Mouse (Mus musculus): ENCODE measurements around the gene Zcchc14. TPM values are rescaled to one million over a fixed set of nuclear protein-coding genes. Genes with fewer than 3 reads are reported as not detected.

Zcchc14 gene
- polyA plus RNA-seq, 1 experiment from 2014 or later: 28.0 TPM

DNA sequence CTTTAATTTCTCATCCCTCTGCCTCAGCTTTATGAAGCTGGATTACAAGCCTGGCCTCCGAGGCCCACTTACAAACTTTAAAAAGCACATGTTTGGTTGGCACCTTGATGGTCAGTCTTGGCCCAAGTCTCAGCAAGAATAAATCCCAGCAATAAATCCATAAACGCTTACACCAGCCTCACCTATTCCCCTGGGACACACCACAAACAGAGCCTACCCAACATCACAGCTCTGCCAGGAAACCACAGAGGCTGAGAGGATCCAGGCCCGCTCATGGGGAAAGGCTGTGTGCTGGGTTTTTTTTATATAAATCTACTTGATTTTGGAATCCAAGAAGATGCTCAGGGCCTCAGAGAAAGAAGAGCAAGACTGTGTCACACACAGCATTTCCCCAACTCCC is 77.0 kb downstream of the Zcchc14 start:
- Histone ChIP-seq H3K9ac (no peak overlapping the region), H3K4me1 (peaks cover 32% of the 10 kb centered on the region), H3K36me3 (replicated peaks) (no peaks in the 10 kb centered on the region), H3K27ac (no peak overlapping the region), H3K4me2 (no peak overlapping the region), H3K4me3 (no peak overlapping the region), H3K27me3 (replicated peaks) (no peaks in the 10 kb centered on the region), H3K9me3 (no peaks in the 10 kb centered on the region)
- no peak for ATAC-seq (replicated peaks)
- WGBS: 81% methylated on average over 3 of the region's 3 CpGs

GRCm38 (mm10) chr8:121573275-121573674 is 79.4 kb downstream of the Zcchc14 start:
- H3K9ac ChIP-seq: no peak overlapping the region
- H3K9me3 ChIP-seq: no peaks in the 10 kb centered on the region
- no peak overlapping the region for H3K27ac ChIP-seq
- no peaks in the 10 kb centered on the region for H3K27me3 ChIP-seq (replicated peaks)
- H3K4me3 ChIP-seq: no peak overlapping the region
- WGBS: 52% methylated on average over 3 of the region's 3 CpGs
- ATAC-seq (replicated peaks): no peak
- H3K4me2 ChIP-seq: no peak overlapping the region
- peaks cover 32% of the 10 kb centered on the region for H3K4me1 ChIP-seq
- no peaks in the 10 kb centered on the region for H3K36me3 ChIP-seq (replicated peaks)

DNA sequence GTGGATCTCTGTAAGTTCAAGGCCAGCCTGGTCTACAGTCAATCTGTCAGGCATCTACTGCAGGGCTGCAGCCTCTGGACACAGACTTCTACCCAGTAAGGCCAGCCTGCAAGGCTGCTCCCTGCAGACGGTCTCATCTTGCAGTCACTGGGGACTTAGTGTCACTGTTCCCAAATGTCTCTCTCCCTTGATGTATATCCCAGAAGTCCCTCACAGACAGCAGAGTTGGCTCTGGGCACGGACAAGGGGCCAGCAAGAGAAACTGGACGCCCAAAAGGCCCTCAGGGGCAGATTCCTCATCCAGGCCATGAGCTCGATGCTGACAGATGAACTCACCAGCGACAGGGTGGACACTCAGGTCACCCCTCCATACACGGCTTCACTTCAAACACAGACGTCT is 80.6 kb downstream of the Zcchc14 start:
- H3K4me2 ChIP-seq: no peak overlapping the region
- no peak overlapping the region for H3K4me3 ChIP-seq
- H3K36me3 ChIP-seq (replicated peaks): no peaks in the 10 kb centered on the region
- no peak overlapping the region for H3K9ac ChIP-seq
- H3K9me3 ChIP-seq: no peaks in the 10 kb centered on the region
- ATAC-seq (replicated peaks): no peak
- H3K4me1 ChIP-seq: peaks cover 26% of the 10 kb centered on the region
- no peak overlapping the region for H3K27ac ChIP-seq
- WGBS: 84% methylated on average over 7 of the region's 7 CpGs
- H3K27me3 ChIP-seq (replicated peaks): no peaks in the 10 kb centered on the region

- Histone ChIP-seq H3K4me1 (peaks cover 13% of the 10 kb centered on the region), H3K4me3 (no peak overlapping the region), H3K9me3 (no peaks in the 10 kb centered on the region), H3K27me3 (replicated peaks) (no peaks in the 10 kb centered on the region), H3K36me3 (replicated peaks) (no peaks in the 10 kb centered on the region), H3K9ac (no peak overlapping the region), H3K27ac (no peak overlapping the region), H3K4me2 (no peak overlapping the region)
- WGBS: 88% methylated on average over 17 of the region's 17 CpGs
- ATAC-seq (replicated peaks): no peak
These were observed 81.9 kb downstream of the Zcchc14 start for GRCm38 (mm10) chr8:121570801-121571200.

GRCm38 (mm10) chr8:121570335-121570734 is 82.4 kb downstream of the Zcchc14 start:
- no peaks in the 10 kb centered on the region for H3K27me3 ChIP-seq (replicated peaks)
- peaks cover 10% of the 10 kb centered on the region; the same call in 1 of the 2 replicates for H3K4me1 ChIP-seq
- no peak overlapping the region for H3K27ac ChIP-seq
- H3K9me3 ChIP-seq: no peaks in the 10 kb centered on the region
- ATAC-seq (replicated peaks): no peak
- H3K4me2 ChIP-seq: no peak overlapping the region
- WGBS: 86% methylated on average over 21 of the region's 21 CpGs
- H3K4me3 ChIP-seq: no peak overlapping the region
- H3K36me3 ChIP-seq (replicated peaks): no peaks in the 10 kb centered on the region
- H3K9ac ChIP-seq: no peak overlapping the region

- no peak overlapping the region for H3K4me3 ChIP-seq
- no peak overlapping the region for H3K4me2 ChIP-seq
- no peak overlapping the region for H3K27ac ChIP-seq
- no peaks in the 10 kb centered on the region for H3K27me3 ChIP-seq (replicated peaks)
- ATAC-seq (replicated peaks): no peak
- H3K9me3 ChIP-seq: no peaks in the 10 kb centered on the region
- peaks cover 2% of the 10 kb centered on the region; the same call in 1 of the 2 replicates for H3K4me1 ChIP-seq
- WGBS: 83% methylated on average over 6 of the region's 6 CpGs
- H3K36me3 ChIP-seq (replicated peaks): no peaks in the 10 kb centered on the region
- H3K9ac ChIP-seq: no peak overlapping the region
These were observed 84.4 kb downstream of the Zcchc14 start for GRCm38 (mm10) chr8:121568321-121568720.

- Histone ChIP-seq H3K4me1 (no peaks in the 10 kb centered on the region), H3K9ac (no peak overlapping the region), H3K27ac (no peak overlapping the region), H3K4me3 (no peak overlapping the region), H3K36me3 (replicated peaks) (peaks cover under 1% of the 10 kb centered on the region; the same call in 1 of the 2 replicates), H3K9me3 (no peaks in the 10 kb centered on the region), H3K27me3 (replicated peaks) (no peaks in the 10 kb centered on the region), H3K4me2 (no peak overlapping the region)
- no peak for ATAC-seq (replicated peaks)
- WGBS: 66% methylated on average over 6 of the region's 6 CpGs
These were observed 89.0 kb downstream of the Zcchc14 start for GRCm38 (mm10) chr8:121563701-121564100.

GRCm38 (mm10) chr8:121562941-121563351 is 89.8 kb downstream of the Zcchc14 start:
- peaks cover 4% of the 10 kb centered on the region; the same call in 1 of the 2 replicates for H3K36me3 ChIP-seq (replicated peaks)
- H3K27me3 ChIP-seq (replicated peaks): no peaks in the 10 kb centered on the region
- no peak overlapping the region for H3K4me2 ChIP-seq
- no peaks in the 10 kb centered on the region for H3K4me1 ChIP-seq
- no peaks in the 10 kb centered on the region for H3K9me3 ChIP-seq
- H3K9ac ChIP-seq: no peak overlapping the region
- ATAC-seq (replicated peaks): no peak
- 74% methylated on average over 9 of the region's 9 CpGs for WGBS
- H3K4me3 ChIP-seq: no peak overlapping the region
- H3K27ac ChIP-seq: no peak overlapping the region

- no peak overlapping the region for H3K4me3 ChIP-seq
- no peaks in the 10 kb centered on the region for H3K9me3 ChIP-seq
- H3K9ac ChIP-seq: no peak overlapping the region
- no peaks in the 10 kb centered on the region for H3K27me3 ChIP-seq (replicated peaks)
- no peak overlapping the region for H3K4me2 ChIP-seq
- ATAC-seq (replicated peaks): no peak
- H3K4me1 ChIP-seq: no peaks in the 10 kb centered on the region
- 86% methylated on average over 16 of the region's 16 CpGs for WGBS
- no peak overlapping the region for H3K27ac ChIP-seq
- peaks cover 7% of the 10 kb centered on the region; the same call in 1 of the 2 replicates for H3K36me3 ChIP-seq (replicated peaks)
These were observed 90.9 kb downstream of the Zcchc14 start for GRCm38 (mm10) chr8:121561636-121562345.

- Histone ChIP-seq H3K27ac (no peak overlapping the region), H3K9ac (no peak overlapping the region), H3K36me3 (replicated peaks) (peaks cover 7% of the 10 kb centered on the region; the same call in 1 of the 2 replicates), H3K4me1 (no peaks in the 10 kb centered on the region), H3K4me3 (no peak overlapping the region), H3K4me2 (no peak overlapping the region), H3K9me3 (no peaks in the 10 kb centered on the region), H3K27me3 (replicated peaks) (no peaks in the 10 kb centered on the region)
- WGBS: 98% methylated on average over 7 of the region's 7 CpGs
- ATAC-seq (replicated peaks): no peak
These were observed 92.1 kb downstream of the Zcchc14 start for GRCm38 (mm10) chr8:121560432-121561100.

- no peaks in the 10 kb centered on the region for H3K4me1 ChIP-seq
- no peaks in the 10 kb centered on the region for H3K27me3 ChIP-seq (replicated peaks)
- peaks cover 8% of the 10 kb centered on the region; the same call in 1 of the 2 replicates for H3K36me3 ChIP-seq (replicated peaks)
- 93% methylated on average over 12 of the region's 12 CpGs for WGBS
- H3K9me3 ChIP-seq: no peaks in the 10 kb centered on the region
- no peak for ATAC-seq (replicated peaks)
- no peak overlapping the region for H3K27ac ChIP-seq
- H3K4me3 ChIP-seq: no peak overlapping the region
- H3K9ac ChIP-seq: no peak overlapping the region
- no peak overlapping the region for H3K4me2 ChIP-seq
These were observed 92.9 kb downstream of the Zcchc14 start for GRCm38 (mm10) chr8:121559801-121560200.

GRCm38 (mm10) chr8:121558538-121558937 is 94.2 kb downstream of the Zcchc14 start:
- ATAC-seq (replicated peaks): no peak
- H3K9me3 ChIP-seq: no peaks in the 10 kb centered on the region
- H3K27me3 ChIP-seq (replicated peaks): no peaks in the 10 kb centered on the region
- H3K36me3 ChIP-seq (replicated peaks): peaks cover 19% of the 10 kb centered on the region
- H3K4me2 ChIP-seq: no peak overlapping the region
- no peak overlapping the region for H3K27ac ChIP-seq
- 95% methylated on average over 16 of the region's 16 CpGs for WGBS
- H3K4me3 ChIP-seq: no peak overlapping the region
- H3K9ac ChIP-seq: no peak overlapping the region
- H3K4me1 ChIP-seq: no peaks in the 10 kb centered on the region

GRCm38 (mm10) chr8:121557746-121558145 is 95.0 kb downstream of the Zcchc14 start:
- peaks cover 27% of the 10 kb centered on the region for H3K36me3 ChIP-seq (replicated peaks)

More at GRCm38 (mm10) chr8:121557746-121558145, 95.0 kb downstream of the Zcchc14 start:
- Histone ChIP-seq H3K4me2 (no peak overlapping the region), H3K9me3 (no peaks in the 10 kb centered on the region), H3K9ac (no peak overlapping the region), H3K4me3 (no peak overlapping the region), H3K4me1 (no peaks in the 10 kb centered on the region), H3K27ac (no peak overlapping the region), H3K27me3 (replicated peaks) (no peaks in the 10 kb centered on the region)
- no peak for ATAC-seq (replicated peaks)
- 90% methylated on average over 11 of the region's 11 CpGs for WGBS

All from midbrain, embryonic 15.5 days (tissue).